Mouse (Mus musculus) CH12.LX (cell line): Measurements from ENCODE around the gene Tns4.

Experiments used
- CHD2 ChIP-seq: IDR thresholded peaks from 2 replicates; pipeline ENCODE4 v1.6.1; 2011; ENCODE audit warnings: low read length, improper control_type of control experiment
- CTCF ChIP-seq, 2 experiments: IDR thresholded peaks in 1 of 2; conservative IDR thresholded peaks in 1 of 2; 2 replicates each; pipeline ENCODE4 v1.5.1; 2011 to 2012; ENCODE audit warnings: low read depth in 2 of 2, low read length in 2 of 2, improper control_type of control experiment in 1 of 2, inconsistent platforms in 1 of 2, mild to moderate bottlenecking in 1 of 2, moderate library complexity in 1 of 2
- EP300 ChIP-seq: IDR thresholded peaks from 2 replicates; pipeline ENCODE4 v1.6.1; 2011; ENCODE audit warnings: low read length, improper control_type of control experiment
- GABPA ChIP-seq: IDR thresholded peaks from 2 replicates; pipeline ENCODE4 v1.6.1; 2012; ENCODE audit warnings: low read depth, low read length, improper control_type of control experiment, inconsistent platforms; ENCODE audit not compliant: insufficient replicate concordance
- IRF4 ChIP-seq: IDR thresholded peaks from 2 replicates; pipeline ENCODE4 v1.6.1; 2014; ENCODE audit warnings: low read depth, mild to moderate bottlenecking, inconsistent platforms, low read length, improper control_type of control experiment
- JUND ChIP-seq: conservative IDR thresholded peaks from 2 replicates; pipeline ENCODE4 v1.6.1; 2011; ENCODE audit warnings: low read depth, low read length, improper control_type of control experiment
- MAFK ChIP-seq: IDR thresholded peaks from 2 replicates; pipeline ENCODE4 v1.6.1; 2011; ENCODE audit warnings: low read length, improper control_type of control experiment; ENCODE audit not compliant: insufficient replicate concordance
- NELFE ChIP-seq: IDR thresholded peaks from 2 replicates; pipeline ENCODE4 v1.6.1; 2011; ENCODE audit warnings: low read depth, low read length, improper control_type of control experiment
- PAX5 ChIP-seq: IDR thresholded peaks from 2 replicates; pipeline ENCODE4 v1.6.1; 2012; ENCODE audit warnings: low read length, inconsistent platforms, mixed read lengths
- POLR2A ChIP-seq: IDR thresholded peaks from 2 replicates; pipeline ENCODE4 v1.6.1; 2011; ENCODE audit warnings: low read depth, mild to moderate bottlenecking, improper control_type of control experiment, low read length
- RAD21 ChIP-seq: IDR thresholded peaks from 2 replicates; pipeline ENCODE4 v1.6.1; 2011; ENCODE audit warnings: low read depth, mild to moderate bottlenecking, low read length, improper control_type of control experiment, moderate library complexity
- SMC3 ChIP-seq: IDR thresholded peaks from 2 replicates; pipeline ENCODE4 v1.6.1; 2011; ENCODE audit warnings: low read depth, low read length, improper control_type of control experiment
- ZC3H11A ChIP-seq: IDR thresholded peaks from 2 replicates; pipeline ENCODE4 v1.6.1; 2012; ENCODE audit warnings: low read depth, mild to moderate bottlenecking, inconsistent platforms, low read length, improper control_type of control experiment

- no peak for TF ChIP-seq RAD21
- no peak for TF ChIP-seq CTCF (conservative IDR thresholded peaks at IDR 0.05 in 1 of 2, IDR thresholded peaks at IDR 0.05 in 1 of 2; ENCODE audit: low read depth in 2 of 2, low read length in 2 of 2)
- no peak for TF ChIP-seq EP300
- TF ChIP-seq SMC3: no peak
- no peak for TF ChIP-seq MAFK
- no peak for TF ChIP-seq ZC3H11A
- 0 out of 2 replicates have a peak, but pooled peaks have one; percentile 20 for TF ChIP-seq JUND
- TF ChIP-seq CHD2: peak; percentile 99
- TF ChIP-seq NELFE: peak; percentile 100
- TF ChIP-seq PAX5: no peak
- TF ChIP-seq POLR2A: peak; percentile 100
- peak; percentile 100 for TF ChIP-seq GABPA
- no peak; the same call in 1 of the 2 replicates for TF ChIP-seq IRF4
Observed at GRCm38 (mm10) chr11:99023500-99024467, 65.3 kb downstream of the Tns4 start, which contains the start of gene Top2a.
